Mouse (Mus musculus) adrenal gland, postnatal 36 days (tissue): Measurements from ENCODE around the gene Glb1l2. TPM values are rescaled to one million over a fixed set of nuclear protein-coding genes. Genes with fewer than 3 reads are reported as not detected.
A peak's percentile ranks its signal among the peaks of the same experiment; 100 is the strongest.

Experiments used
- DNase-seq, 2 experiments: peaks; one replicate each; pipeline ENCODE4 v3.0.0; 2021; ENCODE audit warnings: mixed read lengths in 1 of 2
- long read RNA-seq, 2 experiments: library from polyadenylated mRNA; stranded (forward); transcript quantifications; one replicate each; pipeline ENCODE4 v2.0.0; 2021; ENCODE audit warnings: borderline sequencing depth in 2 of 2
- total RNA-seq, 2 experiments: library from RNA; stranded (reverse); gene quantifications; 2 replicates each; pipeline ENCODE4 v1.2.3; 2021

The Glb1l2 gene
- 1 to 10 TPM; 4.0 to 9.9 TPM for total RNA-seq
- long read RNA-seq, experiment 1, partial matches to known transcripts, result 0 of 3 reads
- long read RNA-seq, experiment 1, other reads (novel, unspliced or antisense), result 1 of 3 reads
- long read RNA-seq, experiment 2, partial matches to known transcripts, result 0 of 2 reads
- long read RNA-seq, experiment 2, other reads (novel, unspliced or antisense), result 0 of 2 reads

DNA sequence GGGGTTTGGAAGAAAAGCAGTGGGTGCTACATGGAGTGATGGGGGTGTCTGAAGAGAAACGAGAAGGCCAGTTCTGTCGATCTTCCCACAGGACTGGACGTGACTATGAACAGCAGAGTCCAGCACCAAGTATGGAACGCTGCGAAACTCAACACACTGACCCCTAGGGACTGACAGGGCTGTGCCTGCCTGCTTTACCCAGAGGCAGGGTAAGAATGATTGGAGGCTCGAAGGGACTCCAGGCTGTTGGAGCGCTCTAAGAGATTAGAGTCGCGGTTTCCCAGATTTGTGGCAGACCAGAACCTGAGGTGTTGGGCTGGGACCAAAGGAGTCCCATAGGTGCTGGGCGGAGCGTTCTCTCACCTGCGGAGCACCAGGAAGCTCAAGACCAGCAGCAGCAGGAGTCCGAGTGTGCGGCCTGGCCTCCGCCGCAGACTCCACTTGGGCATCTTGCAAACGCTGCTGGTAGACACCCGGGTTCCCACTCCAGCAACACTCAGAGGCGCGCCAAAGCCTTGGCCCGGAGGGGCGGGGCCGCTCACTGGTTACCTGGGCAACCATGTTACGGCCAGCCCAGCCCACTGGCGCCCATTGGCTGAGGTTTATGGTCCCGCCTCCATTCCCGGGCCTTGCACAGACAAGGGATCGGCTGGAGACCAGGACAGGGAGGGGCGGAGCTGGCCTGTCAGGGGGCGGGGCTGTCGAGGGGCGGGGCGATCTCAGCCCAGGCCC lies at the start of gene Glb1l2:
Gene Glb1l2, minus strand, starts transcription at position 534 of the 732 bp plus-strand sequence.
- DNase-seq, result peak; percentile 95 to 96

GRCm38 (mm10) chr9:26831089-26831488 lies 24.8 kb upstream of the Glb1l2 start:
- DNase-seq, result no peak

- DNase-seq, result no peak
Measured at GRCm38 (mm10) chr9:26819942-26820341, 13.7 kb upstream of the Glb1l2 start.

DNA sequence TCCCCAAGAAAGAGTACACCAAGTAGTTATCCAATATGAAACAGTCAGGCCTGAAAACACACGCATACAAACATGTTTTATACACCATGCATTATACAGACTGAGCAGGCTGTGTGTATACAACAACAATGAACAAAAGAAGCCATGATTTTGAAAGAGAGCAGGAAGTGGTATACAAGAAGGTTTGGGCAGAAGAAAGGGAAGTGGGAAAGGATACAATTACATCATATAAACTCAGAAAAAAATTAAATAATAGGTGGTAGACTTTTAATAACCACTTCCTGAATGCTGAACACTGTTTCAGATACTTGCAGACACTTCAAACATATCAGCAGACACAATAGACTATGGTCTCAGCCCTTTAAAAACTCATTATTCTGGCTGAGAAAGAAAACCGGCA lies 2.5 kb upstream of the Glb1l2 start:
- no peak for DNase-seq

- no peak for DNase-seq
Measured at GRCm38 (mm10) chr9:26804321-26804720, 1.9 kb downstream of the Glb1l2 start.

- DNase-seq, result no peak
Measured at GRCm38 (mm10) chr9:26800357-26800756, 5.9 kb downstream of the Glb1l2 start.

- DNase-seq, result no peak
Measured at GRCm38 (mm10) chr9:26798731-26799130, 7.5 kb downstream of the Glb1l2 start.

DNA sequence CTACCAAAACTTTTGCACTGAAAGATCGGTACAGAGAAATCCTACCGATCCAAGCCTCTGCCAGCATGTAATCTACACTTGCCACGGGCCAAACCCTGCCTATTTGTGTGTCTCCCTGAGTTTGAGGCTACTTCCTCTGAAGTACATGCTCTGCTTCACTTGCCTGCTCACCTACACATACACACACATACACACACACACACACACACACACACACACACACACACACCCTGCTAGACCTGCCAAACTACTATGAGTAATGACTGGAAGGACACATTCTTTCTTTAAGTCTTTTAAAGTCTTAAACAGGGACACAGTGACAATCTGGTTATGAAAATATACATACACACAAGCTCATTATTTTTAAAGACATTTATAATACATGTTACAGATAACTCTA lies 8.1 kb downstream of the Glb1l2 start:
- no peak for DNase-seq

- no peak for DNase-seq
Measured at GRCm38 (mm10) chr9:26792829-26793228, 13.4 kb downstream of the Glb1l2 start.

DNA sequence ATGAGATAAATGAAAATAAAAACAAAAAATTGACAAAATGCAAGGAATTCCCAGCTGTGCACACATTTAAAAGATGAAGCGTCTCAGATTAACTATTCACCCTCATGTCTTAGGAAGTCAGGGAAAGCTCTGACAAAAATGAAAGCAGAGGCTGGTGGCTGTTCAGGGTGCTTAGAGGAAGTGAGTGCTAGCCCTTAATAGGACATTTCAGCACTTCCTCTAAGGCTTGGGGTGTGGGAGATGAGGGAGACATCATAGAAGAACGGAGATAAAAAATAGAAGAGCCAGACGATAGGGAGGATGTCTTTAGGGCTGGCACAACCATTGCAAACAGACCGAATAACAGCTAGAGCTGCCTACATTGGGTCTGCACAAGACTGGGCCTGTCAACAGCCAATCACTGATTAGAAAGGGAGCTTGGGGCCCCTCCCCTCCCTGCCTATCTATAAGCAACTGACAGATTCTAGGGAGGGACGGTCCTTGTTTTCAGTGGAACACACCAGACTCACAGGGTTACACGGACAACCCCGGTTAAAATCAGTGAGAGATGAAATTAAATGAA lies 22.8 kb downstream of the Glb1l2 start:
- DNase-seq, result no peak

DNA sequence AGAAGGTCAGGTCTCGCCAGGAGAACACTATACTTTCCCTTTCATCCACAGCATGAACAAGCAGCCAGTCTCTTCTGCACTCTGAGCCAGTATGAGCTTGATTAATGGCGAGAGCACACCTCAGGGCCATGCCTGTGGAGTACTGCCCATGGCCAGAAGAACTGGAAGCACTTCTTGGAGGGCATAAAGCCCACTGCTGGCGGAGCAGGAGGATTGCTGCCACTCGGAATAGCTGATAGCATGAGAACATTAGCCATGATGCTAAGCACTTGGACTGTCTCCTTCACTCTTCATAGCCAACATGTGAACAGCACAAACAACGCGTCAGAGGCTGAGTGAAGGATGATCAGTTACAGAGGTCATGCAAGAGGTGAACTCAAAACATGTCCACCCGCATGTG lies 27.8 kb downstream of the Glb1l2 start:
- no peak for DNase-seq

DNA sequence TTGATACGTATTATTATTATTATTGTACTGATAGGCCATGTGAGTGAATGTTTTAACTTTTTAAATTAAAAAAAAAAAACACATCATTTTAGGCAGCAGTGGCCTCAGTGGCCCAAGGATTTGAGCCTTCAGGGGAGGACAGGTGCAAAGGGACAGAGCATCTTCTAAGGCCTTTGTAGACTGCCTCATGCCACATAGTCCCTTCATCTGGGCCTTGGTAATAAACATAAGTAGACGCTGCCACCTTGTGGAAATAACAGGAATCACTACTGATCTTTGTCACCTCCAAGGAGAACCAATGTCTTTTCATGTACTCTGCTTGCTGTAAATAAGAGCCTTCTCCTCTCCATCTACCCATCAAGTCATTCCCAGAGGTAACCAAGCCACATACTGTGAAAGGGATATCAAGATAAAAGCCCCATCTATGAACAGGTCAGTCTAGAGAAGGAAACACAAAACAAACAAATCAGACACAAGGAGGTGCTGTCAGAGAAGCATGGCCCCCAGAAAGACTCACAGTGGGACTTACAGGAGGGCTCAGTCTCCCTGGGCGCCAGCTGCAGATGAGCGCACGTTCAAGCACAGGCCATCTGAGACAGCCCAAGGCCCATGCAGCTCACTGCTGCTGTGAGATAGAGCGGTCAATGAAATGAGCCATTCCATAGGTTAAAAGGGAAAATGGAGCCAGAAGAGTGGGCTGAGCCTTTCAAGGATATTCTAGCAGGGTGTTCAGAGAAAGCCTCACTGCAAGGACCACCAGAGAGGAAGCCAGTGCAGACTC lies 30.0 kb downstream of the Glb1l2 start:
- DNase-seq, result peak in 1 of 2 experiments; percentile 53

GRCm38 (mm10) chr9:26775700-26776099 lies 30.6 kb downstream of the Glb1l2 start:
- no peak for DNase-seq

DNA sequence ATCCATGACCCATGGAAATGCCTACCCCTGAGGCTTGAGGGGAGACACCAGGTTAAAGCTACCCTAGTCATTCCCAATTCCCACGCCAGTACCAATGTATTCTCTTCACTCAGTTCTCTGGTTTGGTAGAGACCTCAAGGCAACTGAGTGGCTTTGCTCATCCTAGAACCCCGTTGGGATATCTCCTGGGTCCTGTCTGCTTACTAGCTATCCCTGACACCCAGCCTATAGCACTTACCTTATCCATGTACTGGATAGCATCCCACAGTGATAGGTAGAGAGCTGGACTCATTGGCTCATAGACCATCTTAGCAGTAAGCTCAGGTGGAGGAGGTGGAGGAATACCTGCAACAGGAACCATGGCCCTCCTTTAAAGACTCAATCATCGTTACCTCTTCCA lies 38.1 kb downstream of the Glb1l2 start:
- DNase-seq, result no peak

DNA sequence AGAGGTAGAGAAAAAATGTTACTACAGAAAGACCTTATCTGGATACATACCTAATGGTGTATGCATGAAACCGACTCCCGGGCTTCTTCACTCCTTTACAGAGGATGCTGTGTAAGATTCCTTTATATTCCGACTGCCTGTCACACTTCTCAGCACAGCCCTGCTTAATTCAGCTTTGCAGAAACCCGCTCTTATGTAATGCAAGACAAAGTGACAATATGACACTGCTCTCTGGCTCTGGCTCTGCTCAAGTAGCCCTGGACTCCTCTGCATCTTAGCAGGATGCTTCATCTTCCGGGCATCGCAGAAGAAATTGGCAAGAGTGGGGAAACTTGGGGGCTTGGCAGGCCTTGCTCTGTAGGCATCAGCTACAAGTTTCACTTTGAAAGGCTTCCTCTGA lies 43.8 kb downstream of the Glb1l2 start:
- no peak for DNase-seq

DNA sequence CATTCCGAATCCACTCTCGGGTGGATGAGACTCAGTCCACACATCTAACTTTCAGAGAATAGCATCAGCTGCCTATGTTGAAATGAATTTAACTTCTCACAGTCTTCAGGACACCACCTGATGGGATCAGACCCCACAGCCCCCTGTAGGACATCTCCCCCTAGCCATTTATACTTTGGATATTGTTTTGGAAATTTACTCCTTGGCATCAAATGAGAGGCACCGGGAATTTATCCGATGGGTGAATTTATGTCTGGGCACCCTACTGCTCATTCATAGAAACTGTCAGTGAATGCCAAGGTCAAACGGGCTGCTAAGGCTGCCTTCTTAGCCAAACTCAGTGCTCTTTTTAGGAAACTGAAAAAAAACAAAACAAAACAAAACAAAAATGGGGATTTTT lies 45.7 kb downstream of the Glb1l2 start:
- DNase-seq, result peak; percentile 18 to 43

DNA sequence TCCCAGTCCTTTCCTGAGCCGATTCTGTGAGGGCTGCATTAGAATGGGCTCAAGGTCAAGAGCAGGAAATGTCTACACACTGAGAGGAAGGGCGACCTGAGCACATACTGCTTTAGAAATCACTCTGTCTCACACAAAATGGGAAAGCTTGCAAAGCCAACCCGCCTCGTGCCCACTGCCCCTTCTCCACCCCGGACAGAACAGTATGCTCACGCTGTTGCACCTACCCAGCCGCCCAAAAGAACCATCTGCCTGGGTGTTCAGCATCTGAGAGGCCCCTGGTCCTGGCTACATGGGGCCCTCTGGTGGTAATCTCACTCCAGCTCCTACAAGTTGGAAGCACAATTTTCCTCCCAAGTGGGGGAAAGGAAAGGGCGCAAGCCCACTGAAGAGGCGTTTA lies 46.2 kb downstream of the Glb1l2 start:
- peak; percentile 43 to 65 for DNase-seq

DNA sequence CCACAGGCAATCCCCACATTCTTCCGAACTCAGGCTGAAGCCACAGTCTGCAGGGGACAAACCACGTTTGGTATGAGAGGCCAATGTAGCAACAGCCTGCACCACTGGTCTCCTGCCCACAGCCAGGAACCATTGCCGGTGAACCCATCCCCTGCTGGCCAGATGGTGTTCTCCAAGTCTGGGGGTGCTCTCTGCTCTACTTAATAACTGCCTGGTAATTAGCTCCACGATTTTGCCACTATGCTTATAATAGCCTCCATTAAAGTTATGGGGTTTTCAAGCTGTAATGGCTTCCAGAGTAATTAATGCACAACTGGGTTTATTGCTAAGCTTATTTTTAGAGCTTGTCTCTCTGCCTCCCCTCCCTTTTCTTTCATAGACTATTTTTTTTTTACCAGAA lies 57.4 kb downstream of the Glb1l2 start:
- no peak for DNase-seq

DNA sequence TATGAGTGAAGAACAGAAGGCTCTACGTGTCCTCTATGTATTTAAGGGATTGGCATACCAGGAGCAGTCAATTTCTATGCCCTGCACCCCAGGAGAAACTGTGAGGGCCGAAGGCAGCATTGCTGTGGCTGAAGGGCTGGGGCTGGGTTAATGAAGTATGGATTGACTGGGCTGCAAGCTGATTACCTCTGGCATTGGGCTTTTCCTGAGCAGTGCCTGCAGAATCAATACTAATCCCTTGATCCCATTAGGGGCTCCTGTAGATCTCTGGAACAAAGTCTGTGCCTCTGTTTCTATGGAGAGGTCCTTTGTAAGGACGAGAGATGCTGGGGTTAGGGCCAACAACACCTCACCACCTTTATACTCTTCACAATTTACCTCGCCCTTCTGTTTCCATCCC lies 59.1 kb downstream of the Glb1l2 start:
- no peak for DNase-seq

- DNase-seq, result no peak
Measured at GRCm38 (mm10) chr9:26742817-26743216, 63.5 kb downstream of the Glb1l2 start.

DNA sequence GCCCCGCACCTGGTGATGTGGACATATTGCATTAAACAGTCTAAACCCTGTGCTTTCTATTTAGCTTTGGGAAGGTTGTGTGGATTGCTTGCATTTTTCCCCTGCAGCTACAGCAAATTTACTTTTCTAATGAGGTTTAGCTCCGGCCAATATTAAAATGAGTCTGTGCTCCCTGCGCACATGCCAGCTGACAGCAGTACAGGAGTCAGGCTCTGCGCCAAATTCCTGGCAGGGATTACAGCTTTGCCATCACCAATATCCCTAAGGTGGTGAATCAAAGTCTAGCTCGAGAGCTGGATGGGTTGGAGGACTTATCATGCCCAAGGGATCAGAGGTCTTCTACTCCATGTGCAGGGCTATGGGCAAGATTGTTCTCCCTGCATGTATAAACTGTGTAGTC lies 69.2 kb downstream of the Glb1l2 start:
- DNase-seq, result no peak

DNA sequence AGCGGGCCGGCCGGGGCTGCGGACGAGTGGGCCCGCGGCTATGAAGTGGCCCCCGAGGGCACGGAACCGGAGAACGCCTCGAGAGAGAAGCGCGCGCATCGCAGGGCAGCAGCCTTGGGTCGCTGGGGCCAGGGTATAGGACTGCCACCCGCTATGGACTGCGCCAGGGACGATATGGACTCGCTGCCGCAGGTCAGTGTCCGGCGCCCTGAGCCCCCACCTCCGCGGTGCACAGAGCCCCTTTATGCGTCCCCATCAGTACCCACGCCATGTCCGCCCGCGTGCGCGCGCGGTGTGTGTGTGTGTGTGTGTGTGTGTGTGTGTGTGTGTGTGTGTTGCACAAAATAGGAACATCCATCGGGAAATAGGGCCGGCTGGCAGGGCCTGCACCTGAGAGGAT lies 72.3 kb downstream of the Glb1l2 start:
- DNase-seq, result no peak
